Mouse (Mus musculus) ES-E14 (cell line): Measurements from ENCODE around the gene Tnnt1.

Source experiments
- CHD2 ChIP-seq: IDR thresholded peaks from 2 replicates; pipeline ENCODE4 v1.6.1; 2014; ENCODE audit warnings: mild to moderate bottlenecking, low read depth, low read length, inconsistent platforms
- HCFC1 ChIP-seq: IDR thresholded peaks from 2 replicates; pipeline ENCODE4 v1.6.1; 2012; ENCODE audit warnings: low read length, inconsistent platforms, borderline replicate concordance; ENCODE audit not compliant: insufficient read depth
- MAFK ChIP-seq: IDR thresholded peaks from 2 replicates; pipeline ENCODE4 v1.6.1; 2014; ENCODE audit warnings: mild to moderate bottlenecking, low read depth, low read length, inconsistent platforms; ENCODE audit not compliant: insufficient read depth
- ZNF384 ChIP-seq: IDR thresholded peaks from 2 replicates; pipeline ENCODE4 v1.6.1; 2012; ENCODE audit warnings: low read depth, low read length, inconsistent platforms

GRCm38 (mm10) chr7:4541344-4541743 is 25.2 kb upstream of the Tnnt1 start:
- TF ChIP-seq ZNF384 (no peak), CHD2 (no peak), MAFK (no peak), HCFC1 (no peak)
